Mouse (Mus musculus) kidney, embryonic 16.5 days (tissue): ENCODE results near the gene Mylpf. TPM values are rescaled to one million over a fixed set of nuclear protein-coding genes. Genes with fewer than 3 reads are reported as not detected.

Source experiments
- ATAC-seq: fragments of 200-750 bp; cut with Nextera tagmentation; 2 replicates; pipeline ENCODE4 v1.8.0; 2017; ENCODE audit warnings: moderate TSS enrichment; ENCODE audit not compliant: low FRiP score, low TSS enrichment
- H3K27ac ChIP-seq: fragments of 300-500 bp; sonication (generic); 2 replicates; pipeline ENCODE4 v1.5.1; 2014; ENCODE audit warnings: low read length
- H3K27me3 ChIP-seq: fragments of 300-500 bp; sonication (generic); 2 replicates; pipeline ENCODE4 v1.6.1; 2014; ENCODE audit warnings: low read length, control low read depth, mixed read lengths; ENCODE audit not compliant: insufficient read depth
- H3K36me3 ChIP-seq: fragments of 300-500 bp; sonication (generic); 2 replicates; pipeline ENCODE4 v1.6.1; 2014; ENCODE audit warnings: low read length, control low read depth, mixed read lengths; ENCODE audit not compliant: insufficient read depth
- H3K4me1 ChIP-seq: fragments of 300-500 bp; sonication (generic); 2 replicates; pipeline ENCODE4 v1.6.1; 2014; ENCODE audit warnings: low read length, control low read depth, mixed read lengths; ENCODE audit not compliant: insufficient read depth
- H3K4me2 ChIP-seq: fragments of 300-500 bp; sonication (generic); replicated peaks from 2 replicates; pipeline ENCODE4 v1.6.1; 2014; ENCODE audit warnings: low read depth, low read length
- H3K4me3 ChIP-seq: fragments of 300-500 bp; sonication (generic); 2 replicates; pipeline ENCODE4 v1.5.1; 2014; ENCODE audit warnings: mild to moderate bottlenecking, low read length
- H3K9ac ChIP-seq: fragments of 300-500 bp; sonication (generic); replicated peaks from 2 replicates; pipeline ENCODE4 v1.6.1; 2014; ENCODE audit warnings: low read length
- H3K9me3 ChIP-seq: fragments of 300-500 bp; sonication (generic); 2 replicates; pipeline ENCODE4 v1.6.1; 2016; ENCODE audit warnings: low read length, control low read depth
- WGBS: fragments of 180-500 bp; shearing (Covaris S2); extraction: QIAGEN DNeasy Blood & Tissue Kit; methylation state at CpG from one replicate; pipeline ENCODE4 v1.1.7; 2014; 5-methylcytosine and 5-hydroxymethylcytosine counted together
- polyA plus RNA-seq: library from polyadenylated mRNA; unstranded; fragments of >200 nt; fragmentation: Nextera tagmentation; extraction: Ambion mirVana; gene quantifications from 2 replicates; pipeline ENCODE4 v1.2.1, GENCODE M21; 2015

Mylpf gene
- polyA plus RNA-seq, 1 experiment from 2014 or later = 26.7 TPM

- ATAC-seq = peak; percentile 96
- under 1% methylated on average over 51 of the region's 51 CpGs for WGBS
- H3K4me2 ChIP-seq = peak within 1 kb of the TSS; percentile 96
- peaks cover 70% of the 10 kb centered on the region for H3K36me3 ChIP-seq
- peak within 1 kb of the TSS; percentile 93 for H3K4me3 ChIP-seq
- H3K9ac ChIP-seq = peak within 1 kb of the TSS; percentile 87
- H3K9me3 ChIP-seq = no peaks in the 10 kb centered on the region
- H3K4me1 ChIP-seq = peaks cover 19% of the 10 kb centered on the region
- peak within 1 kb of the TSS; percentile 97 for H3K27ac ChIP-seq
- H3K27me3 ChIP-seq = no peaks in the 10 kb centered on the region
These were observed 13.0 kb upstream of the Mylpf start, which contains the start of gene Cd2bp2 for GRCm38 (mm10) chr7:127195544-127196295. Gene Cd2bp2, minus strand, starts transcription at chr7:127196050.

- WGBS = 60% methylated on average over 11 of the region's 11 CpGs
- H3K9ac ChIP-seq = peak overlapping the region; percentile 87
- H3K4me2 ChIP-seq = peak overlapping the region; percentile 95
- peaks cover 19% of the 10 kb centered on the region for H3K4me1 ChIP-seq
- H3K4me3 ChIP-seq = peak overlapping the region; percentile 93
- peak overlapping the region; percentile 90 for H3K27ac ChIP-seq
- H3K27me3 ChIP-seq = no peaks in the 10 kb centered on the region
- H3K9me3 ChIP-seq = no peaks in the 10 kb centered on the region
- ATAC-seq = no peak
- H3K36me3 ChIP-seq = peaks cover 70% of the 10 kb centered on the region
These were observed 12.2 kb upstream of the Mylpf start for GRCm38 (mm10) chr7:127196484-127196883.

- Histone ChIP-seq H3K27me3 (no peaks in the 10 kb centered on the region), H3K9ac (peak overlapping the region; percentile 92), H3K4me3 (peak overlapping the region; percentile 95), H3K27ac (peak overlapping the region; percentile 47; the same call in 1 of the 2 replicates), H3K4me1 (peaks cover 16% of the 10 kb centered on the region), H3K9me3 (no peaks in the 10 kb centered on the region), H3K4me2 (peak overlapping the region; percentile 96), H3K36me3 (peaks cover 12% of the 10 kb centered on the region; the same call in 1 of the 2 replicates)
- 44% methylated on average over 2 of the region's 2 CpGs for WGBS
- ATAC-seq = no peak
These were observed 2.1 kb upstream of the Mylpf start for GRCm38 (mm10) chr7:127206606-127207005.

GRCm38 (mm10) chr7:127207374-127208294 lies 1.1 kb upstream of the Mylpf start:
- Histone ChIP-seq H3K9me3 (no peaks in the 10 kb centered on the region), H3K27me3 (no peaks in the 10 kb centered on the region), H3K4me1 (peaks cover 16% of the 10 kb centered on the region), H3K4me3 (peak overlapping the region; percentile 95), H3K4me2 (peak overlapping the region; percentile 96), H3K36me3 (peaks cover 9% of the 10 kb centered on the region; the same call in 1 of the 2 replicates), H3K9ac (peak overlapping the region; percentile 92), H3K27ac (peak overlapping the region; percentile 85)
- under 1% methylated on average over 50 of the region's 53 CpGs for WGBS
- peak; percentile 11 for ATAC-seq

GRCm38 (mm10) chr7:127208295-127208552 lies 466 bp upstream of the Mylpf start, which contains the start of gene Tbc1d10b:
Gene Tbc1d10b, minus strand, starts transcription at chr7:127208468.
- H3K4me2 ChIP-seq = peak within 1 kb of the TSS; percentile 96
- peaks cover 4% of the 10 kb centered on the region; the same call in 1 of the 2 replicates for H3K36me3 ChIP-seq
- H3K27ac ChIP-seq = peak within 1 kb of the TSS; percentile 85
- ATAC-seq = no peak; the same call in 1 of the 2 replicates
- H3K27me3 ChIP-seq = no peaks in the 10 kb centered on the region
- H3K9ac ChIP-seq = peak within 1 kb of the TSS; percentile 92
- whole genome bisulfite sequencing = 0% methylated on average over 23 of the region's 44 CpGs
- no peaks in the 10 kb centered on the region for H3K9me3 ChIP-seq
- H3K4me1 ChIP-seq = peaks cover 16% of the 10 kb centered on the region
- H3K4me3 ChIP-seq = peak within 1 kb of the TSS; percentile 95

- H3K4me1 ChIP-seq = peaks cover 19% of the 10 kb centered on the region
- H3K9me3 ChIP-seq = no peaks in the 10 kb centered on the region
- H3K4me2 ChIP-seq = peak overlapping the region; percentile 75
- no peaks in the 10 kb centered on the region for H3K27me3 ChIP-seq
- no peaks in the 10 kb centered on the region for H3K36me3 ChIP-seq
- no peak overlapping the region for H3K4me3 ChIP-seq
- WGBS = 77% methylated on average over 5 of the region's 5 CpGs
- ATAC-seq = no peak
- no peak overlapping the region for H3K27ac ChIP-seq
- no peak overlapping the region for H3K9ac ChIP-seq
These were observed 1.2 kb downstream of the Mylpf start for GRCm38 (mm10) chr7:127209851-127210250.

GRCm38 (mm10) chr7:127210266-127210665 lies 1.6 kb downstream of the Mylpf start:
- H3K9me3 ChIP-seq = no peaks in the 10 kb centered on the region
- no peak overlapping the region for H3K9ac ChIP-seq
- H3K36me3 ChIP-seq = no peaks in the 10 kb centered on the region
- H3K27ac ChIP-seq = no peak overlapping the region
- WGBS = 87% methylated on average over 4 of the region's 4 CpGs
- ATAC-seq = no peak
- H3K27me3 ChIP-seq = no peaks in the 10 kb centered on the region
- peaks cover 21% of the 10 kb centered on the region for H3K4me1 ChIP-seq
- H3K4me3 ChIP-seq = no peak overlapping the region
- H3K4me2 ChIP-seq = no peak overlapping the region

- no peak for ATAC-seq
- Histone ChIP-seq H3K27ac (no peak overlapping the region), H3K4me2 (no peak overlapping the region), H3K36me3 (no peaks in the 10 kb centered on the region), H3K9ac (no peak overlapping the region), H3K4me1 (peaks cover 15% of the 10 kb centered on the region), H3K4me3 (no peak overlapping the region), H3K27me3 (no peaks in the 10 kb centered on the region), H3K9me3 (no peaks in the 10 kb centered on the region)
- 57% methylated on average over 5 of the region's 5 CpGs for WGBS
These were observed 2.5 kb downstream of the Mylpf start for GRCm38 (mm10) chr7:127211014-127211745.

GRCm38 (mm10) chr7:127212432-127213250 lies 4.0 kb downstream of the Mylpf start:
- no peak for ATAC-seq
- Histone ChIP-seq H3K9me3 (no peaks in the 10 kb centered on the region), H3K36me3 (no peaks in the 10 kb centered on the region), H3K27ac (no peak overlapping the region), H3K27me3 (no peaks in the 10 kb centered on the region), H3K4me1 (peaks cover 6% of the 10 kb centered on the region), H3K4me3 (no peak overlapping the region), H3K9ac (no peak overlapping the region), H3K4me2 (no peak overlapping the region)
- WGBS = 85% methylated on average over 12 of the region's 12 CpGs
